Mouse (Mus musculus) thymus, adult 2 months (tissue): Measurements from ENCODE around the gene Tarbp2.

Experiments used
- CTCF ChIP-seq: fragments of 200-500 bp; IDR thresholded peaks from 2 replicates; pipeline ENCODE4 v1.5.1; 2012; ENCODE audit warnings: mild to moderate bottlenecking, control low read depth, low read length, moderate library complexity, borderline replicate concordance; ENCODE audit not compliant: control insufficient read depth, poor library complexity, insufficient read depth; ENCODE audit errors: extremely low read depth
- POLR2A ChIP-seq: fragments of 200-500 bp; IDR thresholded peaks from 2 replicates; pipeline ENCODE4 v1.6.1; 2012; ENCODE audit warnings: mild to moderate bottlenecking, low read length, control low read depth, moderate library complexity; ENCODE audit not compliant: control insufficient read depth, poor library complexity, insufficient read depth; ENCODE audit errors: extremely low read depth

DNA sequence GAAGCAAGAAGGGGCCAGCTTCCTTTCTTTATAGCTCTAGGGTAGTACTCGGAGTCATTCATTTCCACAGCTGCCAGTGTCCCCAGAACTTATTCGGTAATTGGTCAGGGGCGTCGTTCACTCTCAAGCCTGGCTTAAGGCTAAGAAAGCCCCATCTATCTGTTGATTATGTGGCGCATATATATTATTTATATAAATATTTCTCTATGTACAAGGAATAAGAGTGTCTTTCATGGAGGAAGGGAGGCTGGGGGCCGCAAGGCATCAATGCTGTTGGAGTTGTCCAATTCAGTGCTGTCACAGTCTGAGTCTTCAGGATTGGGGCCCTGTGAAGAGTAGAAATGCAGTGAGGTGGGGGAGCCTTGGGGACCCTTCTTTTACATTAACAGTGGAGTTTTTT is 18.1 kb upstream of the Tarbp2 start:
- no peak for TF ChIP-seq CTCF
- no peak for TF ChIP-seq POLR2A
